Comparison of ENCODE assay signal across 8 mouse cellular contexts in the genomic region with DNA sequence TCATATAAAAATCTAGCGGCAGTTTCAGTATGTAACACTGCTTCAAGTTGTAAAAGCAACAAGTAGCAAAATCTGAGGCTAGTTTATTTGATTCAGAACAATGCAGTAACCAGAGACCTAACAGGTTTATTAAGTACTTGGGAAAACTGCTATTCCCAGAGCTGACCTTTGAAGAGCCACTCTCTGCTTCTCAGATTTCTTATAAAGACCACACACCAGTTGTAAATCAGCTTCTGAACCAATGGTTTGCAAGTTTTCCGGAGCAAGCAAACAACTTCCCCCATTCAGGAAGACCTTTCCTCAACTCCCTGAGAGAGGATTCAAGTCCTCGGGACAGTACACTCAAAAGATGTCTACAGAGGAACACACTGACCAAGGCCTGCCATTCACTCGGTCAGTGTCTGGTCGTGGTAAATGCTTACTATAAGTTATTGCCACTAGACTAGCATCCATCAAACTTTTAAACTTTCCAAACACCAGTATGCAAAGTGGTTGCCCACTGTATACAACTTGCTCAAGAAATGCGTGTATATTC. TPM values are rescaled to one million over a fixed set of nuclear protein-coding genes. Genes with fewer than 3 reads are reported as not detected.
DNase-seq lines count a peak whose midpoint lies in the region; ATAC-seq and TF ChIP-seq lines count a peak whose summit lies in the region.

No protein-coding gene starts in this region.

- no peak for ATAC-seq in G1E (ENCODE audit: extremely low read depth, insufficient number of reproducible peaks, low FRiP score, poor library complexity, severe bottlenecking)
- ATAC-seq in heart, embryonic 16.5 days (replicated peaks; ENCODE audit: extremely low read depth, insufficient read depth, low FRiP score), result no peak
- no peak for ATAC-seq in megakaryocyte progenitor cell, adult 5-6 weeks (replicated peaks; ENCODE audit: poor library complexity)

- TF ChIP-seq CTCF in G1E (IDR thresholded peaks at IDR 0.05; ENCODE audit: low read depth, low read length), result no peak

- peaks cover 37% of the 10 kb centered on the region for H3K4me1 ChIP-seq in G1E (ENCODE audit: insufficient read depth, low read depth, low read length)
- peaks cover 31% of the 10 kb centered on the region for H3K4me1 ChIP-seq in heart, embryonic 16.5 days (ENCODE audit: control insufficient read depth, insufficient read depth, low read length)
- peaks cover 35% of the 10 kb centered on the region for H3K4me1 ChIP-seq in midbrain, embryonic 10.5 days

- peaks cover 19% of the 10 kb centered on the region for H3K36me3 ChIP-seq in G1E (replicated peaks)
- peaks cover 3% of the 10 kb centered on the region; the same call in 1 of the 2 replicates for H3K36me3 ChIP-seq in heart, embryonic 16.5 days (ENCODE audit: control insufficient read depth, insufficient read depth)
- peaks cover 13% of the 10 kb centered on the region; the same call in 1 of the 2 replicates for H3K36me3 ChIP-seq in midbrain, embryonic 10.5 days

- H3K4me3 ChIP-seq in G1E (ENCODE audit: low read depth, low read length), result peak overlapping the region; percentile 83
- H3K4me3 ChIP-seq in heart, embryonic 16.5 days (ENCODE audit: low read length), result peak overlapping the region; percentile 89
- peak overlapping the region; percentile 90 for H3K4me3 ChIP-seq in midbrain, embryonic 10.5 days

- H3K27me3 ChIP-seq in G1E (ENCODE audit: insufficient read depth, low read length), result no peaks in the 10 kb centered on the region
- H3K27me3 ChIP-seq in heart, embryonic 16.5 days (ENCODE audit: control insufficient read depth, insufficient read depth, low read length), result no peaks in the 10 kb centered on the region
- H3K27me3 ChIP-seq in midbrain, embryonic 10.5 days (ENCODE audit: low read depth, poor library complexity, severe bottlenecking), result no peaks in the 10 kb centered on the region

- H3K27ac ChIP-seq in heart, embryonic 16.5 days (ENCODE audit: low read length), result peak overlapping the region; percentile 95
- H3K27ac ChIP-seq in midbrain, embryonic 10.5 days (replicated peaks), result peak overlapping the region; percentile 99

- peak overlapping the region; percentile 73 for H3K4me2 ChIP-seq in heart, embryonic 16.5 days (ENCODE audit: low read depth, low read length)

- peak; percentile 36 for DNase-seq in embryo, embryonic 10.5 days (ENCODE audit: low spot score)
- DNase-seq in embryo, embryonic 10 days (ENCODE audit: low spot score), result no peak
- DNase-seq in G1E (ENCODE audit: low spot score), result no peak
- DNase-seq in midbrain, embryonic 10.5 days (ENCODE audit: low spot score), result no peak
- no peak for DNase-seq in right cerebral cortex, postnatal 10 days (ENCODE audit: low spot score in 2 of 2)
- DNase-seq in urinary bladder, adult 2 months (ENCODE audit: low spot score), result no peak

- H3K9me3 ChIP-seq in G1E (replicated peaks), result no peaks in the 10 kb centered on the region
- H3K9me3 ChIP-seq in heart, embryonic 16.5 days (replicated peaks; ENCODE audit: control insufficient read depth, low read length), result no peaks in the 10 kb centered on the region
- H3K9me3 ChIP-seq in midbrain, embryonic 10.5 days (replicated peaks), result no peaks in the 10 kb centered on the region

- H3K9ac ChIP-seq in heart, embryonic 16.5 days (ENCODE audit: low read length), result peak overlapping the region; percentile 99

- WGBS in heart, embryonic 16.5 days, result 20% methylated on average over 6 of the region's 6 CpGs
- WGBS in midbrain, embryonic 10.5 days, result 30% methylated on average over 6 of the region's 6 CpGs

RNA-seq across cellular contexts. Expression of gene Fbxl17, which starts 1.6 kb away (rescaled TPM):
- total RNA-seq in G1E (2014; fragmentation: Nextera tagmentation) (9.9 and 11.6 TPM in 2 replicates), G1E (2017) (8.8 and 9.2 TPM in 2 replicates)
- 8.2 and 11.3 TPM in 2 replicates for polyA plus RNA-seq in G1E (2012)
- polyA plus RNA-seq in heart, embryonic 16.5 days (2015; fragmentation: Nextera tagmentation; extraction: Ambion mirVana), result 13.5 and 14.3 TPM in 2 replicates
- 3.7 and 6.6 TPM in 2 replicates for polyA plus RNA-seq in midbrain, embryonic 10.5 days (2016; fragmentation: Nextera tagmentation; extraction: Ambion mirVana)
- 13.0 and 15.5 TPM in 2 replicates for total RNA-seq in megakaryocyte progenitor cell, adult 5-6 weeks (2015)
- total RNA-seq in megakaryocyte progenitor cell, adult 5-6 weeks (2017), result 4.5 and 5.8 TPM in 2 replicates
- 11.8 and 14.0 TPM in 2 replicates for polyA plus RNA-seq in urinary bladder, adult 2 months (2012; rRNA removed)
